Mouse (Mus musculus): ENCODE results near the gene Asic2. TPM values are rescaled to one million over a fixed set of nuclear protein-coding genes. Genes with fewer than 3 reads are reported as not detected.

Gene Asic2
- polyA plus RNA-seq, 1 experiment from 2014 or later, result 8.7 TPM

DNA sequence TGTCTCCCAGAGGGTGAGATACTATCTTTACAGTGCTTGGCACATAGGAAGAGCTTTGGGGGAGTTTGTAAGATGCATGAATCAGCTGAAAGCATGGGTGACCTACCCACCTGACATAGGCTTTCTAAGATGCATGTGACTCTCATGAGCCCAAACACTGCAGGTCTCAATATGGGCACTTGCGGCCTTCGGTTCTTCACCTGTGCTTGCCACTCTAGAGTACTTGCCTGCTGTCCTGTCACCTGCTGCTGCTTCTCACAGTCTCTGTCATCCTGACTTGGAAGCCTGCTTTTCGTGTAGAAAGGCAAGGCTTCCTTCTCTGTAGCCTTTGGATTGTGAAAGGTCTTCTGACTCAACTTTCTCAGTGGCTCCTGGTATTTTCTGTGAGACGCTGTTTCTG is 645.1 kb downstream of the Asic2 start:
- no peaks in the 10 kb centered on the region for H3K9me3 ChIP-seq (ENCODE audit: control insufficient read depth, low read length)
- H3K27ac ChIP-seq (replicated peaks; ENCODE audit: low read depth, low read length), result no peak overlapping the region
- no peaks in the 10 kb centered on the region for H3K27me3 ChIP-seq (ENCODE audit: control insufficient read depth, insufficient read depth, low read length)
- WGBS, result 88% methylated on average over 4 of the region's 4 CpGs
- DNase-seq (no peak), ATAC-seq (ENCODE audit: low FRiP score, low TSS enrichment) (no peak)
- H3K4me2 ChIP-seq (ENCODE audit: low read length), result no peak overlapping the region
- H3K4me3 ChIP-seq (replicated peaks; ENCODE audit: low read depth, low read length), result no peak overlapping the region
- H3K9ac ChIP-seq (replicated peaks; ENCODE audit: low read length), result no peak overlapping the region
- H3K4me1 ChIP-seq (ENCODE audit: control insufficient read depth, insufficient read depth, low read length), result no peaks in the 10 kb centered on the region
- H3K36me3 ChIP-seq (ENCODE audit: control insufficient read depth, insufficient read depth, low read length), result no peaks in the 10 kb centered on the region

DNA sequence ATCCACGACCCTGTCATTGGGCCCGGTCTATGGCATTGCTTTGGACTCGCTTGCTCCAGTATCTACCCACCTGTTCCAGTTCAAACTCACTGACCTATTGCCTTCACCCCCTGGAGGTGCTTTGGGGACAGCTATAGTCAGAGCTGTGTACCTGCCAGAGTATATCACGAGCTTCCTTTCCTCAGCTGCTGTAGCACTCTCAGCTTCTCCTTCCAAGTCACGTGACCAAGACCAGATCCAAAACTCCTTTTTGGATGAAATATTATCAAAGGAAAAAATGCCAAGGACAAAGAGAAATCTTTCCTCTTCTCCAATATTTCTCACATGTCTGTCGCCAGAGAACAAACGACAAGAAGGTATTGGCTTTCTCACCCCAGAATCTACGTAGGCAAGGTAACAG is 645.8 kb downstream of the Asic2 start:
- Histone ChIP-seq H3K27me3 (ENCODE audit: control insufficient read depth, insufficient read depth, low read length) (no peaks in the 10 kb centered on the region), H3K36me3 (ENCODE audit: control insufficient read depth, insufficient read depth, low read length) (no peaks in the 10 kb centered on the region), H3K4me2 (ENCODE audit: low read length) (no peak overlapping the region), H3K4me1 (ENCODE audit: control insufficient read depth, insufficient read depth, low read length) (no peaks in the 10 kb centered on the region), H3K4me3 (replicated peaks; ENCODE audit: low read depth, low read length) (no peak overlapping the region), H3K27ac (replicated peaks; ENCODE audit: low read depth, low read length) (no peak overlapping the region), H3K9me3 (ENCODE audit: control insufficient read depth, low read length) (no peaks in the 10 kb centered on the region), H3K9ac (replicated peaks; ENCODE audit: low read length) (no peak overlapping the region)
- no peak for DNase-seq
- 92% methylated on average over 8 of the region's 8 CpGs for WGBS
- no peak for ATAC-seq (ENCODE audit: low FRiP score, low TSS enrichment)

DNA sequence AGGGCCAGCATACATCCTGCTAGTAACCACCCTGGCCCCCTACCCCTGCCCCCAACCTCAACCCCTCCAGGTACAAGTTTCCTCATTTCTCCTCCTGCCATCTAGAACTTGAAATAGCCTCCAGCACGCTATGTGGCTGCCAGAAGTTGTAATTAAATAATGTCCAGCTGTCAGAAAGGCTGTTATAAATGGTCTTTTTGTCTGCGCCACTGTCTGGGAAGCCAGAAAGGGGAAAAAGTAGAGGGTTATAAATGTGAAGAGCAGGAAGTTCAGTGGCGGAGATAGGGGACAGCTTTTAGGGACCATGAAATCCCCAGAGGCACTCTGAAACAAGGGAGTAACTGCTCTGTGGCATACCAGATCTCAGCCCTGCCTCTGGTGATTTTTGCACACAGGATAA is 678.2 kb downstream of the Asic2 start:
- DNase-seq (no peak), ATAC-seq (ENCODE audit: low FRiP score, low TSS enrichment) (no peak)
- Histone ChIP-seq H3K9me3 (ENCODE audit: control insufficient read depth, low read length) (no peaks in the 10 kb centered on the region), H3K27me3 (ENCODE audit: control insufficient read depth, insufficient read depth, low read length) (no peaks in the 10 kb centered on the region), H3K4me1 (ENCODE audit: control insufficient read depth, insufficient read depth, low read length) (no peaks in the 10 kb centered on the region), H3K27ac (replicated peaks; ENCODE audit: low read depth, low read length) (no peak overlapping the region), H3K36me3 (ENCODE audit: control insufficient read depth, insufficient read depth, low read length) (no peaks in the 10 kb centered on the region), H3K9ac (replicated peaks; ENCODE audit: low read length) (no peak overlapping the region), H3K4me3 (replicated peaks; ENCODE audit: low read depth, low read length) (no peak overlapping the region), H3K4me2 (ENCODE audit: low read length) (no peak overlapping the region)
- 63% methylated on average over 3 of the region's 3 CpGs for WGBS

DNA sequence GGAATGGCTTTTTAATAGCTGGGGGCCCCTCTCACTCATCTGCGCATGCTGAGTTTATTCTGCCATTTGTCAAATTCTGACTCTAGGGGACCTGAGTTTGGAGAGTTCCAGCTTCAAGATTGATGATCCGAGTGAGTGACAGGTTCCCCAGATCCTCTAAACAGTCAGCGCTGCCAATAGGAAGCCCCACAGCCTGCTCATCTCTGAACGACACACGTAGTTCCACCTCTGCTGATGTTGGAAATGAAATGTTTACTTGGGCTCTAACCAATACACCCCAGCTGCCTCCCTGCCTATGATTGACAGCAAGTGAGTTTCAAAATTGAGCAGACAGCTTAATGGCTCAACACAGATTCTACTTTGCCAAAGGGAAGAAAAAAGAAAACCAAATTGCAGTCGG is 685.1 kb downstream of the Asic2 start:
- no peaks in the 10 kb centered on the region; the same call in 1 of the 2 replicates for H3K27me3 ChIP-seq (ENCODE audit: control insufficient read depth, insufficient read depth, low read length)
- DNase-seq (peak; percentile 15), ATAC-seq (ENCODE audit: low FRiP score, low TSS enrichment) (no peak)
- H3K27ac ChIP-seq (replicated peaks; ENCODE audit: low read depth, low read length), result no peak overlapping the region
- no peaks in the 10 kb centered on the region for H3K9me3 ChIP-seq (ENCODE audit: control insufficient read depth, low read length)
- H3K4me1 ChIP-seq (ENCODE audit: control insufficient read depth, insufficient read depth, low read length), result peaks cover 8% of the 10 kb centered on the region; the same call in 1 of the 2 replicates
- no peaks in the 10 kb centered on the region for H3K36me3 ChIP-seq (ENCODE audit: control insufficient read depth, insufficient read depth, low read length)
- H3K4me2 ChIP-seq (ENCODE audit: low read length), result no peak overlapping the region
- WGBS, result 71% methylated on average over 6 of the region's 6 CpGs
- no peak overlapping the region for H3K9ac ChIP-seq (replicated peaks; ENCODE audit: low read length)
- no peak overlapping the region for H3K4me3 ChIP-seq (replicated peaks; ENCODE audit: low read depth, low read length)

DNA sequence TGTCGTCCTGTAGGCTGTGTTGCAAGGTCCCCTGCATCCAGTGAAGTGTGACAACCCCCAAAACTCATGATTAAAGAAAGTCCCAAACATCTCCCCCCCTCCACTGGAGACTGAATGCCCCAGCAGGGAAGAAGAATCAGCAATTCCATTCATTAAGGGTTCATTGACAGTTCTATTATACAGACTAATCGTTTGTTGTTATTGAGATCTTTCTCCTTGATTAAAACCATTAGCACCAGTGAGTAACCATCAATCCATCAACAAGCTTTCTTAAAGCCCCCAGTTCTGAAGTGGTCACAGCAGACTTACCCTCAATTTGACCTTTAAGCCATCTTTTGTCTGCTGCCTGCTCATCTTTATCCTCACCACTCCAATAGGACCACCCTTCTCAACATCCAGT is 688.2 kb downstream of the Asic2 start:
- H3K36me3 ChIP-seq (ENCODE audit: control insufficient read depth, insufficient read depth, low read length), result no peaks in the 10 kb centered on the region
- no peak overlapping the region for H3K4me3 ChIP-seq (replicated peaks; ENCODE audit: low read depth, low read length)
- no peak overlapping the region for H3K4me2 ChIP-seq (ENCODE audit: low read length)
- no peak overlapping the region for H3K27ac ChIP-seq (replicated peaks; ENCODE audit: low read depth, low read length)
- peaks cover 8% of the 10 kb centered on the region; the same call in 1 of the 2 replicates for H3K4me1 ChIP-seq (ENCODE audit: control insufficient read depth, insufficient read depth, low read length)
- H3K9ac ChIP-seq (replicated peaks; ENCODE audit: low read length), result no peak overlapping the region
- DNase-seq (no peak), ATAC-seq (ENCODE audit: low FRiP score, low TSS enrichment) (no peak)
- no peaks in the 10 kb centered on the region; the same call in 1 of the 2 replicates for H3K27me3 ChIP-seq (ENCODE audit: control insufficient read depth, insufficient read depth, low read length)
- no peaks in the 10 kb centered on the region for H3K9me3 ChIP-seq (ENCODE audit: control insufficient read depth, low read length)
- WGBS, result 6% methylated on average over 2 of the region's 2 CpGs

DNA sequence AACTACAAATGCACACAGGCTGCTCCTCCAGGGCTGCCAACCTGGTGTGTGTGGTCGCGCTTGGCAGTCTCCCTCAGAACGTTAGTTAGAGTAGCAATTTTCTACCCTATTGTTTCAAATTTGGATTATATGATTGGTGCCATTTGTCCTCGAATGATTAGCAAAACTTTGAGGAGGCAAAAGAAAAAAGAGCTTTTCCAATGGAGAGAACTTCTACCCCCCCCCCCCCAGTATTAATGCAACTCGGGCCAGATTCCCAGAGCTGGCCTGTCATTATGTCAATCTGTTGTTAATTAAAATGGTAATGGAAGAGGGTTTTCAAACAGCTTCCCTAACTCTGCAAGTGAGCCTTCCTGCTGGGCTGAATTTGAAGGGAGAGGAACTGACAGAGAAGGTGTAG is 690.9 kb downstream of the Asic2 start:
- Histone ChIP-seq H3K27ac (replicated peaks; ENCODE audit: low read depth, low read length) (no peak overlapping the region), H3K4me2 (ENCODE audit: low read length) (no peak overlapping the region), H3K4me3 (replicated peaks; ENCODE audit: low read depth, low read length) (no peak overlapping the region), H3K9ac (replicated peaks; ENCODE audit: low read length) (no peak overlapping the region), H3K4me1 (ENCODE audit: control insufficient read depth, insufficient read depth, low read length) (peaks cover 8% of the 10 kb centered on the region; the same call in 1 of the 2 replicates), H3K27me3 (ENCODE audit: control insufficient read depth, insufficient read depth, low read length) (no peaks in the 10 kb centered on the region; the same call in 1 of the 2 replicates), H3K9me3 (ENCODE audit: control insufficient read depth, low read length) (no peaks in the 10 kb centered on the region), H3K36me3 (ENCODE audit: control insufficient read depth, insufficient read depth, low read length) (no peaks in the 10 kb centered on the region)
- DNase-seq (no peak), ATAC-seq (ENCODE audit: low FRiP score, low TSS enrichment) (no peak)
- 54% methylated on average over 5 of the region's 5 CpGs for WGBS

DNA sequence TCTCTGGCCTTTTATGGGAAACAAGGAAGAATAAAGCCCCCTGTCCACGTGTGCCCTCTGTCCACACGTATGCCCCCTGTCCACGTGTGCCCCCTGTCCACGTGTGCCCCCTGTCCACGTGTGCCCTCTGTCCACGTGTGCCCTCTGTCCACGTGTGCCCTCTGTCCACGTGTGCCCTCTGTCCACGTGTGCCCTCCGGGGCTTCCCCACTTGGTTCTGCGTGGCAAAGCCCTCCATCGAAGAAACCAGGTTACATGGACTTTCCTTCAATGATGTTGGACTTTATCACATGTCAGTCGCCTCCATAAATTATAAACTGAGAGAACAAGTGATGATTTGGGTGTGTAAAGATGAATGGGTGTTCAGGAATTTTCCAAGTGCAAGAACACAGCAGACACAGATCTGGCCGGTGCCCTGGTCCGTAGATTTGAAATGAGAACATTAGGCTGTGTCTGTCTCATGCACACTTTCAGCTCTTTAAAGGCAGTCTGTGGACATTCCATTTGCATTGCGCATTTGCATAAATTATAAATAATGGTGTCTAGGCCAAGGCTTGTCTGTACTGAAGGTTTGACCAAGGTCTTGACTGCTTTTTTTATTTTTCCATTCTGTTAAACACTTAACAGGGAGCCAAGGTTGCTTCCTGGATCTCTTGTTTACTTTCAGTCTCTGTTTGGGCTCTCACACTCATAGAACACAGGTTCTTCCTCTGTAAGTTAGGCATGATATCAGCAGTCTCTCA is 695.4 kb downstream of the Asic2 start:
- DNase-seq, result no peak
- WGBS, result 93% methylated on average over 16 of the region's 16 CpGs
- Histone ChIP-seq H3K4me1 (ENCODE audit: control insufficient read depth, insufficient read depth, low read length) (no peaks in the 10 kb centered on the region), H3K9me3 (ENCODE audit: control insufficient read depth, low read length) (no peaks in the 10 kb centered on the region), H3K4me3 (replicated peaks; ENCODE audit: low read depth, low read length) (no peak overlapping the region), H3K27ac (replicated peaks; ENCODE audit: low read depth, low read length) (no peak overlapping the region), H3K9ac (replicated peaks; ENCODE audit: low read length) (no peak overlapping the region), H3K4me2 (ENCODE audit: low read length) (no peak overlapping the region), H3K36me3 (ENCODE audit: control insufficient read depth, insufficient read depth, low read length) (no peaks in the 10 kb centered on the region), H3K27me3 (ENCODE audit: control insufficient read depth, insufficient read depth, low read length) (no peaks in the 10 kb centered on the region)
- no peak for ATAC-seq (ENCODE audit: low FRiP score, low TSS enrichment)

DNA sequence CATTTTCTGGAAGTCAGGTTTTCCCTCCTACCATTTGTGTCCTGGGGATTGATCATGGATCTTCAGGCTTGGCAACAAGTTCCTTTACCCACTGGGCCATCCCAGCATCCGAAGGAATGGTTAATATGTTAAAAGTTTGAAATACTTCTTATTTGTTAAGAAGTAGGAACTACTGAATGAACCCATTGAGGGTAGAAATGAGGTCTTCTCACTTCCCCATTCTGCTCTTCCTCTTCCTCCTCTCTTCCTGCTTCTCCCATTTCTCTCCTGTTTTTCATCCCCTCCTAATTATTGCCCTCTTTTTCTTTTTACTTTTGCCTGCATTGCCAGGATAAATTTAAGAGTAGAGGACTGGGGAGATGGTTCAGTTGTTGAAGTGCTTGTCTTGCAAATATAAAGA is 696.8 kb downstream of the Asic2 start:
- H3K27me3 ChIP-seq (ENCODE audit: control insufficient read depth, insufficient read depth, low read length), result no peaks in the 10 kb centered on the region
- no peak for ATAC-seq (ENCODE audit: low FRiP score, low TSS enrichment)
- no peaks in the 10 kb centered on the region for H3K36me3 ChIP-seq (ENCODE audit: control insufficient read depth, insufficient read depth, low read length)
- H3K27ac ChIP-seq (replicated peaks; ENCODE audit: low read depth, low read length), result no peak overlapping the region
- H3K4me2 ChIP-seq (ENCODE audit: low read length), result no peak overlapping the region
- H3K4me1 ChIP-seq (ENCODE audit: control insufficient read depth, insufficient read depth, low read length), result no peaks in the 10 kb centered on the region
- no peaks in the 10 kb centered on the region for H3K9me3 ChIP-seq (ENCODE audit: control insufficient read depth, low read length)
- no peak overlapping the region for H3K9ac ChIP-seq (replicated peaks; ENCODE audit: low read length)
- DNase-seq, result no peak
- no peak overlapping the region for H3K4me3 ChIP-seq (replicated peaks; ENCODE audit: low read depth, low read length)
- 85% methylated on average over 1 of the region's 1 CpGs for WGBS

DNA sequence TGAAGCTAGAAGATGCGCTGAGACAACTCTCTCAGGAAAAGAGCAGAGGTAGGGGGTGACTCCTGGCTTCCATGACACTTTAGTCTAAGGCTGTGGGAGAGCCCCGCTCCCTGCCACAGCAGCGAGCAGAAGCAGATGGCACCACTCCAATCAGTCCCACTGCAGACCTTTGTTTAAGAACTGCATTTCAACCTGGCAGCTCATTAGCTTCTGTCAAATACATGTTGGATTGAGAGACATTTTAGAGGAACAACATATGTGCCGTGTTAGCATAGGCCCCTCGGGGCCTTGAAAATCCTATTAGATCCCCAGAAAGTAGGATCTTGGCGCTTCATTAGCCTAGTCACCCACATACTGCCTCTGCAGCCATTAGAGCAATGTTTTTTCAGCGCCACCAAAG is 697.7 kb downstream of the Asic2 start:
- H3K9ac ChIP-seq (replicated peaks; ENCODE audit: low read length), result no peak overlapping the region
- no peaks in the 10 kb centered on the region for H3K36me3 ChIP-seq (ENCODE audit: control insufficient read depth, insufficient read depth, low read length)
- no peak overlapping the region for H3K27ac ChIP-seq (replicated peaks; ENCODE audit: low read depth, low read length)
- 47% methylated on average over 7 of the region's 7 CpGs for WGBS
- DNase-seq (peak; percentile 71), ATAC-seq (ENCODE audit: low FRiP score, low TSS enrichment) (no peak)
- no peak overlapping the region for H3K4me2 ChIP-seq (ENCODE audit: low read length)
- no peaks in the 10 kb centered on the region for H3K9me3 ChIP-seq (ENCODE audit: control insufficient read depth, low read length)
- no peaks in the 10 kb centered on the region for H3K4me1 ChIP-seq (ENCODE audit: control insufficient read depth, insufficient read depth, low read length)
- H3K4me3 ChIP-seq (replicated peaks; ENCODE audit: low read depth, low read length), result no peak overlapping the region
- no peaks in the 10 kb centered on the region for H3K27me3 ChIP-seq (ENCODE audit: control insufficient read depth, insufficient read depth, low read length)
